Comparison of ENCODE assay signal across 20 mouse cellular contexts in genomic region chr14:122066243-122066642, GRCm38 (mm10). TPM values are rescaled to one million over a fixed set of nuclear protein-coding genes. Genes with fewer than 3 reads are reported as not detected.
DNase-seq lines count a peak whose midpoint lies in the region; ATAC-seq lines count a peak whose summit lies in the region.
"Had no signal": no experiment of that assay in that cellular context is flagged by ENCODE, and none has a peak within 500 bp of the region (broad histone marks: within the 10 kb centered on the region; RNA-seq: fewer than 3 reads in every experiment).

No protein-coding gene starts in this region.

- DNase-seq in adrenal gland, postnatal 14 days: peak; percentile 22
- no peak for DNase-seq in adrenal gland, postnatal 10 days
- DNase-seq in thymus, postnatal 25 days: peak; percentile 67
- DNase-seq in heart, adult 8-10 months (ENCODE audit: low spot score): no peak
- DNase-seq in cerebellum, postnatal 10 days: no peak
- DNase-seq: cerebellum, adult 11 months had no signal

- ATAC-seq in activated CD4-positive, CD25-positive, alpha-beta regulatory T cell, adult 4 months: peak; percentile 72
- peak; percentile 60 for ATAC-seq in megakaryocyte, adult 5-6 weeks (ENCODE audit: poor library complexity, severe bottlenecking)
- ATAC-seq in erythroblast, adult 5-6 weeks (replicated peaks; ENCODE audit: low FRiP score, poor library complexity, severe bottlenecking): no peak
- ATAC-seq: forebrain, embryonic 14.5 days; intestine, postnatal 0 days; midbrain, embryonic 15.5 days had no signal

RNA-seq across cellular contexts. Expression of gene Timm8a2, which starts 31.8 kb away (rescaled TPM):
- total RNA-seq in adrenal gland, postnatal 14 days (2021): not detected in 2 replicates
- under 1 TPM in 1 of 2 experiments, not detected in 1; 0.33 TPM for total RNA-seq in adrenal gland, postnatal 10 days (2021)
- polyA plus RNA-seq in activated CD4-positive, CD25-positive, alpha-beta regulatory T cell, adult 4 months (2017; shearing (Covaris generic)): not detected
- not detected in 2 replicates for total RNA-seq in megakaryocyte, adult 5-6 weeks (2015)
- 0.18 TPM in 1 of 2 replicates, not detected in the other for total RNA-seq in megakaryocyte, adult 5-6 weeks (2017)
- total RNA-seq in heart, adult 8-10 months (2022): not detected
- not detected in 2 replicates for total RNA-seq in erythroblast, adult 5-6 weeks (2015; ENCODE audit: low replicate concordance)
- not detected in 2 replicates for total RNA-seq in erythroblast, adult 5-6 weeks (2017; ENCODE audit: low replicate concordance)
- total RNA-seq: G1E; gastrocnemius, adult 18-20 months had no signal
- polyA plus RNA-seq: embryonic facial prominence, embryonic 15.5 days; forebrain, embryonic 14.5 days; heart, embryonic 10.5 days; hindbrain, embryonic 10.5 days; intestine, postnatal 0 days; large intestine, adult 2 months; lung, embryonic 16.5 days; midbrain, embryonic 15.5 days; neural tube, embryonic 11.5 days had no signal

RNA-seq across cellular contexts. Expression of gene Tm9sf2, which starts 40.6 kb away (rescaled TPM):
- total RNA-seq in adrenal gland, postnatal 14 days (2021): 121 and 125 TPM in 2 replicates
- total RNA-seq in adrenal gland, postnatal 10 days (2021): 100 to 1,000 TPM; 113 to 119 TPM
- 10 to 100 TPM; 62.7 to 83.6 TPM for polyA plus RNA-seq in activated CD4-positive, CD25-positive, alpha-beta regulatory T cell, adult 4 months (2017; shearing (Covaris generic))
- total RNA-seq in megakaryocyte, adult 5-6 weeks (2015): 93.2 and 94.6 TPM in 2 replicates
- total RNA-seq in megakaryocyte, adult 5-6 weeks (2017): 115 and 117 TPM in 2 replicates
- total RNA-seq in heart, adult 8-10 months (2022): 100 to 1,000 TPM; 120 to 144 (median 136) TPM
- total RNA-seq in erythroblast, adult 5-6 weeks (2015; ENCODE audit: low replicate concordance): 26.7 and 34.9 TPM in 2 replicates
- total RNA-seq in erythroblast, adult 5-6 weeks (2017; ENCODE audit: low replicate concordance): 28.7 and 35.7 TPM in 2 replicates

Comparison
In these comparisons a context has a peak if more than half of its experiments do, and no peak if none do; other contexts are left out.
1. DNase-seq: peak in adrenal gland, postnatal 14 days (single experiment) and thymus, postnatal 25 days (single experiment); none in adrenal gland, postnatal 10 days (single experiment), heart, adult 8-10 months (single experiment) and cerebellum, postnatal 10 days (0 of 2).